Comparison of ENCODE assay signal across 14 mouse cellular contexts in the genomic region with DNA sequence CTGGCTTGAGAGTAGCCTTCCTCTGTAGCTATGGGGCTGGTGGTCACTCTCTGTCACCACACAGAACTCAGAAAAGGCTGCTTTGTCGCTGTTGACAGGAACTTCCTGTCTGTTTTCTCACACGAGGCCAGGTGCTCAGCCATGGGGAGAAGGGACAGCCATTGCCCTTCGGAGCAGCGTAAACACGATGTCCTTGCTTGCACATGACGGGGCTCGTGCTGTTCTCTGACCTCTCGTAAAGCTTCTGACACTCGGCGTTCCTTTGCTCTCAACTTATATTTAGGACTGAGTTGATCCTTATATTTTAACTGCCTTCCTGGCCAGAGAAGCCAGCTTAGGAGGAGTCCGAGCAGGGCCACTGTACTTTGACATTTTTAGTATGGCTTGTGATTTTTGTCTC. TPM values are rescaled to one million over a fixed set of nuclear protein-coding genes. Genes with fewer than 3 reads are reported as not detected.
DNase-seq lines count a peak whose midpoint lies in the region; ATAC-seq and TF ChIP-seq lines count a peak whose summit lies in the region.
"Had no signal": no experiment of that assay in that cellular context is flagged by ENCODE, and none has a peak within 500 bp of the region (broad histone marks: within the 10 kb centered on the region; RNA-seq: fewer than 3 reads in every experiment).

No protein-coding gene starts in this region.

- ATAC-seq in heart, embryonic 11.5 days (replicated peaks; ENCODE audit: insufficient number of reproducible peaks, low FRiP score, low TSS enrichment), result no peak
- ATAC-seq in heart, postnatal 0 days (ENCODE audit: insufficient read depth, low read depth), result peak; percentile 31; the same call in 1 of the 2 replicates
- ATAC-seq: activated CD4-positive, CD25-positive, alpha-beta regulatory T cell, adult 4 months; forebrain, embryonic 14.5 days; hindbrain, postnatal 0 days had no signal

- no peak overlapping the region for H3K4me2 ChIP-seq in heart, embryonic 11.5 days
- no peak overlapping the region for H3K4me2 ChIP-seq in heart, postnatal 0 days (ENCODE audit: low read depth, low read length)
- H3K4me2 ChIP-seq: liver, embryonic 15.5 days had no signal

- H3K4me3 ChIP-seq in heart, embryonic 11.5 days (ENCODE audit: low read depth, low read length), result no peak overlapping the region
- no peak overlapping the region for H3K4me3 ChIP-seq in heart, postnatal 0 days (ENCODE audit: low read depth, low read length)
- H3K4me3 ChIP-seq: liver, embryonic 15.5 days had no signal

- DNase-seq in heart, adult 11 months, result peak; percentile 98
- no peak for DNase-seq in heart, adult 8-10 months (ENCODE audit: low spot score)
- DNase-seq in heart, postnatal 0 days (ENCODE audit: low spot score), result peak; percentile 53
- DNase-seq in kidney, postnatal 36 days, result peak; percentile 61 to 78
- DNase-seq in urinary bladder, postnatal 10 days (ENCODE audit: low spot score), result no peak
- DNase-seq in cerebellum, postnatal 4 days (ENCODE audit: low spot score in 2 of 2), result no peak
- DNase-seq: cerebellum, postnatal 25 days; right cerebral cortex, postnatal 4 days; thymus, postnatal 25 days had no signal

- no peaks in the 10 kb centered on the region for H3K27me3 ChIP-seq in heart, embryonic 11.5 days (ENCODE audit: control insufficient read depth, insufficient read depth, low read length)
- H3K27me3 ChIP-seq in heart, postnatal 0 days (ENCODE audit: control insufficient read depth, insufficient read depth, low read length), result no peaks in the 10 kb centered on the region
- H3K27me3 ChIP-seq: liver, embryonic 15.5 days had no signal

- WGBS in heart, embryonic 11.5 days (ENCODE audit: insufficient replicate concordance), result 31% methylated on average over 11 of the region's 11 CpGs
- 18% methylated on average over 11 of the region's 11 CpGs for WGBS in heart, postnatal 0 days

- H3K9me3 ChIP-seq in heart, embryonic 11.5 days (replicated peaks; ENCODE audit: control insufficient read depth, low read length), result no peaks in the 10 kb centered on the region
- no peaks in the 10 kb centered on the region; the same call in 1 of the 2 replicates for H3K9me3 ChIP-seq in heart, postnatal 0 days (replicated peaks; ENCODE audit: control insufficient read depth, low read length)
- H3K9me3 ChIP-seq: liver, embryonic 15.5 days had no signal

- TF ChIP-seq EP300 in heart, postnatal 0 days (IDR thresholded peaks at IDR 0.05; ENCODE audit: low read depth), result peak; percentile 73

- peak overlapping the region; percentile 4; the same call in 1 of the 2 replicates for H3K27ac ChIP-seq in heart, embryonic 11.5 days (ENCODE audit: low read depth, low read length)
- H3K27ac ChIP-seq in heart, postnatal 0 days (ENCODE audit: low read depth), result peak overlapping the region; percentile 86
- H3K27ac ChIP-seq: hindbrain, postnatal 0 days; liver, embryonic 15.5 days had no signal

- H3K9ac ChIP-seq in heart, embryonic 11.5 days (ENCODE audit: low read depth, low read length), result no peak overlapping the region
- no peak overlapping the region for H3K9ac ChIP-seq in heart, postnatal 0 days (replicated peaks; ENCODE audit: low read depth, low read length)
- H3K9ac ChIP-seq: liver, embryonic 15.5 days had no signal

- TF ChIP-seq CTCF in heart, postnatal 0 days (IDR thresholded peaks at IDR 0.05; ENCODE audit: low read depth), result no peak

- peaks cover 22% of the 10 kb centered on the region for H3K4me1 ChIP-seq in heart, embryonic 11.5 days (ENCODE audit: control insufficient read depth, insufficient read depth, low read length)
- peaks cover 51% of the 10 kb centered on the region for H3K4me1 ChIP-seq in heart, postnatal 0 days (ENCODE audit: control insufficient read depth, insufficient read depth)

- no peaks in the 10 kb centered on the region for H3K36me3 ChIP-seq in heart, embryonic 11.5 days (ENCODE audit: control insufficient read depth, insufficient read depth, low read length)
- no peaks in the 10 kb centered on the region for H3K36me3 ChIP-seq in heart, postnatal 0 days (replicated peaks; ENCODE audit: control insufficient read depth, insufficient read depth, low read length)
- H3K36me3 ChIP-seq: liver, embryonic 15.5 days had no signal

RNA-seq across cellular contexts. Expression of gene Zfp622, which starts 54.6 kb away (rescaled TPM):
- total RNA-seq in heart, adult 8-10 months (2022), result 10 to 100 TPM; 20.4 to 26.6 (median 24.4) TPM
- 19.4 and 22.6 TPM in 2 replicates for polyA plus RNA-seq in heart, embryonic 11.5 days (2014; fragmentation: Nextera tagmentation; extraction: Ambion mirVana)
- total RNA-seq in heart, postnatal 0 days (2014; rRNA removed; ENCODE audit: low replicate concordance), result 9.2 and 16.9 TPM in 2 replicates
- polyA plus RNA-seq in heart, postnatal 0 days (2015; fragmentation: Nextera tagmentation; extraction: Ambion mirVana), result 10.1 and 11.0 TPM in 2 replicates

Comparison
In these comparisons a context has a peak if more than half of its experiments do, and no peak if none do; other contexts are left out.
1. DNase-seq: peak in heart, adult 11 months (single experiment), heart, postnatal 0 days (single experiment) and kidney, postnatal 36 days (2 of 2); none in heart, adult 8-10 months (single experiment), urinary bladder, postnatal 10 days (single experiment) and cerebellum, postnatal 4 days (0 of 2).